Mouse (Mus musculus): ENCODE data around the gene Fgfr2.

GRCm38 (mm10) chr7:130586521-130587072 is 2536.6 kb downstream of the Fgfr2 start:
- TF ChIP-seq CTCF (IDR thresholded peaks at IDR 0.05; ENCODE audit: extremely low read depth, insufficient read length, insufficient replicate concordance, low read depth, low read length) (no peak), POLR2A (IDR thresholded peaks at IDR 0.05; ENCODE audit: low read depth, low read length) (no peak)

Measured in small intestine, adult 2 months (tissue).